Mouse (Mus musculus): ENCODE data around the gene Mgat4c. TPM values are rescaled to one million over a fixed set of nuclear protein-coding genes. Genes with fewer than 3 reads are reported as not detected.

Gene Mgat4c
- 0.05 TPM in 1 of 2 replicates, not detected in the other for polyA plus RNA-seq (2016; fragmentation: Nextera tagmentation; extraction: Ambion mirVana)

DNA sequence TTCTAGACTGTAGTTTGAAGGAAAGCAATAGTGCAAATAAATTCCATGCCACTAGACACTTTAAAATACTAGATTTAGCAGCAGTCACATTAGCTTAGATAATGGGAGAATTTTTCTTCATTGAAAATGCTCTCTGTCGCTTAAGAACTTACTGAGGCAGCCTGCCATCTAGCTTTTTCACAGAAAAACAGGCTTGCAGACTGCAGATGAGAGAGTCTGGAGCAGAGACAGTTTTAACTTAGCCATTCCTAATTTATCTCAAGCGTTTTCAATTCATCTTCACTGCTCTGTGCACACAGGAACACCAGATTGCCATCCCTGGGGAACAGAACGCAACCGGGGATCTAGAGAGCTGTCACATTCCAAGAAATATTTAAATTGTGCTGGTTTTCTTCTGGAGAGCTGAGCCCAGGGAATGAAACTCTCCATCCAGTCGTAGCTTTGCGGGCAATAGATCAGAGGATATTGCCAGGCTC, at the start of gene Mgat4c:
TSS of gene Mgat4c (plus strand) at position 51 of the 476 bp plus-strand sequence.
- DNase-seq (ENCODE audit: low spot score): no peak
- 73% methylated on average over 6 of the region's 6 CpGs for WGBS
- Histone ChIP-seq H3K36me3 (no peaks in the 10 kb centered on the region), H3K27ac (no peak within 1 kb of the TSS), H3K9me3 (no peaks in the 10 kb centered on the region), H3K4me1 (no peaks in the 10 kb centered on the region), H3K27me3 (ENCODE audit: insufficient read depth, poor library complexity, severe bottlenecking) (no peaks in the 10 kb centered on the region), H3K4me3 (no peak within 1 kb of the TSS)

DNA sequence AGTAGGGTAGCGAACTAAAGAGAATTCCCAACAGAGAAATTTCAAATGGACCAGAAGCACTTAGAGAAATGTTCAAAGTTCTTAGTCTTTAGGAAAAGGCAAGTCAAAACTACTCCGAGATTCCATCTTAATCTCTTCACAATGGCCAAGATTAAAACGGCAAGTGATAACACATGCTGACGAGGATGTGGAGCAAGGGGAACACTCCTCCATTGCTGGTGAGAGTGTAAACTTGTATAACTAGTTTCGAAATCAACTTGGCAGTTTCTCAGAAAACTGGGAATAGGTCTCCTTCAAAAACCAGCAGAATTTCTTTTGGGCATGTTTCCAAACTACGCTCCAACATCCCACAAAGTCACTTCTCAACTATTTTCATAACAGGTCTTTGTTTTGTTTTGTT, 46.0 kb upstream of the Mgat4c start:
- no peak overlapping the region for H3K4me3 ChIP-seq
- H3K36me3 ChIP-seq: no peaks in the 10 kb centered on the region
- no peaks in the 10 kb centered on the region for H3K27me3 ChIP-seq (ENCODE audit: insufficient read depth, poor library complexity, severe bottlenecking)
- no peak overlapping the region for H3K27ac ChIP-seq
- no peak for DNase-seq (ENCODE audit: low spot score)
- WGBS: 75% methylated on average over 6 of the region's 6 CpGs
- H3K9me3 ChIP-seq: no peaks in the 10 kb centered on the region
- H3K4me1 ChIP-seq: no peaks in the 10 kb centered on the region

DNA sequence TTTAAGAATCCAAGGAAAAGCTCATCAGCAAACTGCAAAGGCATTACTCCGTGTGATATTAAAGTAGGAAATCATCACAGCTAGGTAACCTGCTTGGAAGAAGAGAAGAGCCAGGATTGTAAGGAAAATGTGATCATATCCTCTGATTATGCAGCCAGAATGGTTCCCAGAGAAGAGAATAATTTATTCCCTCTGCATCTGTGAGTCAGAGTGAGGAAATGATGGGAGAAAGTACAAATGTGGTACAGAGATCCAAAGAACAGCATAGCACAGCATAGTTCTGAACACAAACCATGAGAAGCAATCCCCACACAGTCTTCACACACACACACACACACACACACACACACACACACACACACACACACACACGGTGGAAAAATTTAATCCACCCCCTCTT, 40.2 kb upstream of the Mgat4c start:
- Histone ChIP-seq H3K4me3 (no peak overlapping the region), H3K4me1 (no peaks in the 10 kb centered on the region), H3K27me3 (ENCODE audit: insufficient read depth, poor library complexity, severe bottlenecking) (no peaks in the 10 kb centered on the region), H3K9me3 (no peaks in the 10 kb centered on the region), H3K36me3 (no peaks in the 10 kb centered on the region), H3K27ac (no peak overlapping the region)
- WGBS: 68% methylated on average over 2 of the region's 2 CpGs
- DNase-seq (ENCODE audit: low spot score): no peak

DNA sequence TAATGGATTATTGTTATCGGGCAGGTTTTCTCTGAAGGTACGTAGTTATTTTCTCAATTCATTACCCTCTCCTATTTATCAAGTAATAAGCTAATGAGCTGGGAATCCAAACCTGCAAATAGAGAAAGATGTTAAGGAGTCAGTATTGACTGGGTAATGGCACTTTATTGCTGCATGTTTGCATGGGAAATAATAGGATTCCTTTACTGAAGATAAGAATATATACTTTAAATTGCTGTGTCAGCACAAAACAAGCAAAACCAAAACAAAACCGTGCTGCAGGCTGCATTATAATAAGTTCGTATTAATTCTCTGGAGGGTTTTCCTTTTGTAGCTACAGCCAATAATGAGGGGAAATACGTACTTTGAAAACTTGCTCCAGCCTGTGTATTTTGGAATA, 627 bp downstream of the Mgat4c start:
- no peaks in the 10 kb centered on the region for H3K9me3 ChIP-seq
- WGBS: 84% methylated on average over 5 of the region's 5 CpGs

DNA sequence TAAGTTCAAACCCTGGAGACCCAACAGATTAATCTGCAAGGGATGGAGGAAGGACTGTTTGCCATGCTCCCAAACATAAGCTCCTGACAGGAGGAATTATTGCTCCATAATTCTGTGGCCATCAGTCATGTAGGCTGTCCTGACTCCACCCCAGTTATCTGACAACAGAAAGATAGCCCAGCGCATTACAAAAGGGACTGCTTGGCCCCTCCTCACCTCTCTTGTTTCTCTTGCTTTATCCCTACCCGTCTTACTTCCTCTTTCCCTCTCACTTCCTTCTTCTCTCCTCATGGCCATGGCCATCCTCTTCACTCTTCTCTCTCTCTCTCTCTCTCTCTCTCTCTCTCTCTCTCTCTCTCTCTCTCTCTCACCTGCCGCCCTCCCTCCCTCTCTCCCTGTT, 80.5 kb downstream of the Mgat4c start:
- Histone ChIP-seq H3K4me1 (no peaks in the 10 kb centered on the region), H3K9me3 (no peaks in the 10 kb centered on the region), H3K27me3 (ENCODE audit: insufficient read depth, poor library complexity, severe bottlenecking) (no peaks in the 10 kb centered on the region), H3K36me3 (no peaks in the 10 kb centered on the region), H3K27ac (no peak overlapping the region), H3K4me3 (no peak overlapping the region)
- DNase-seq (ENCODE audit: low spot score): no peak
- WGBS: 78% methylated on average over 3 of the region's 3 CpGs

More for the DNA sequence above, 627 bp downstream of the Mgat4c start:
- no peak for DNase-seq (ENCODE audit: low spot score)
- Histone ChIP-seq H3K27me3 (ENCODE audit: insufficient read depth, poor library complexity, severe bottlenecking) (no peaks in the 10 kb centered on the region), H3K4me1 (no peaks in the 10 kb centered on the region), H3K36me3 (no peaks in the 10 kb centered on the region), H3K4me3 (no peak overlapping the region), H3K27ac (no peak overlapping the region)

DNA sequence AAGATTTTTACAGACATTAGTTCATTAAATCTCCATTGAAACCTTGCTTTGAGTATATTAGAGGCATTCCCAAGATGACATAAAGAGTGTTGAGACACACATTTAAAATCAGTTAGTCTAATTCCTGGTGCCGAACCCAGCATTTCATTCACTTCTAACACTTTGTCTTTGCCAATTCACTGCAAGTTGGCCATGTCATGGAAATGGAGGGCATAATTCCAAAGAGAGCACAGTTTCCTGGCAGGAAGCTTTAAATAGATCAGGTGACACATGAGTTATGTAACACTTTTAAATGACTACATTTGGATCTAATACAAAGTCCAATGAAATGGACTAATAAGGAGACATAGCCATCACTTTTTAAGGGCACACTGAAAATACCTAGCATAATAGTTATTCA, 89.4 kb downstream of the Mgat4c start:
- no peaks in the 10 kb centered on the region for H3K36me3 ChIP-seq
- no peaks in the 10 kb centered on the region for H3K9me3 ChIP-seq
- no peaks in the 10 kb centered on the region for H3K4me1 ChIP-seq
- H3K27ac ChIP-seq: no peak overlapping the region
- no peaks in the 10 kb centered on the region for H3K27me3 ChIP-seq (ENCODE audit: insufficient read depth, poor library complexity, severe bottlenecking)
- no peak overlapping the region for H3K4me3 ChIP-seq
- DNase-seq (ENCODE audit: low spot score): no peak
- 91% methylated on average over 1 of the region's 1 CpGs for WGBS

DNA sequence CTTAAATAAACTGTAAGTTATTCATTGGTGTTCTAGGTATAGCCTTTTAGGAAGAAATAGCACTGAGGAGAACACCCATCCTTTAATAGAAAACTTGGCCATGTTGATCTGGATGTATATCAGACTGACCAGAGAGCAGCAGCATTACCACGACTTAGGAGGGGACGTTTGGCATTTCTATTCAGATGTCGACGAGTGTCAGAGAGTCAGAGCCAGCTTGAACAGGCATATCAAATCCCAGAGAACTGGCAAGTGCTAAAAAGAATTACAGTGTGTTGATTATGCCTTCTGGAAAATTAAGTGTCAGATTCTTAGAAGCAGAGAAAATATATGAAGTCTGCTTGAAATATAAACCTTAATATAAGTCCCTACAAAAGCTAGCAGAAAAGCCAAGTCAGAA, 89.9 kb downstream of the Mgat4c start:
- H3K27me3 ChIP-seq (ENCODE audit: insufficient read depth, poor library complexity, severe bottlenecking): no peaks in the 10 kb centered on the region
- H3K36me3 ChIP-seq: no peaks in the 10 kb centered on the region
- H3K4me3 ChIP-seq: no peak overlapping the region
- no peak overlapping the region for H3K27ac ChIP-seq
- no peak for DNase-seq (ENCODE audit: low spot score)
- no peaks in the 10 kb centered on the region for H3K9me3 ChIP-seq
- H3K4me1 ChIP-seq: no peaks in the 10 kb centered on the region
- WGBS: 70% methylated on average over 4 of the region's 4 CpGs

DNA sequence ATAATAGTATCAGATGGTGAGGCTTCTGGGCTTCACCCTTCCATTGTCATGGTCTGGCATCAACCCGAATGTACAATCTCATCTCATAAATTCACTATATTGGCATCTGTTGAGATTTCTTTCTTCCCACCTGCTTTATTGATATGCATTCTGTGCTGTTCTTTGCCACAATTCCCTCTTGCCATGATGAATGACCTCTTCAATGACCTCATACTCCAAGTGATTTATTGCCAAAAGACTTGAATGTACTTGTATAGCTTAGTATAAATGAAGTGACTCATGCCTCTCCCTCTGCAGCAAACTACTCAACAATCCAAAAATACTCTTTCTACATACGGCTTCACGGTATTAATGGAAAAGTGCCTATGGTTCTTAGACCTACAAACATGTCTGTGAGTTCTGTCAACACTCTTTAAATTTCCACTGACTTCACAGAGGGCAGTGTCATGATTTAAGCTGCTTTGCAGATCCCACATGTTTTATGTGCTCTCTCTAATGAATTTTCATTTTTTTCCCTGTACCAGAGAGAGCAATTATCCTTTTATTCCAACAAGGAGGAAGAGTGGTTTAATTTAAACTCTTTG, 102.0 kb downstream of the Mgat4c start:
- Histone ChIP-seq H3K9me3 (no peaks in the 10 kb centered on the region), H3K4me1 (no peaks in the 10 kb centered on the region), H3K4me3 (no peak overlapping the region), H3K36me3 (no peaks in the 10 kb centered on the region), H3K27ac (no peak overlapping the region), H3K27me3 (ENCODE audit: insufficient read depth, poor library complexity, severe bottlenecking) (no peaks in the 10 kb centered on the region)
- DNase-seq (ENCODE audit: low spot score): no peak
- 76% methylated on average over 3 of the region's 3 CpGs for WGBS

DNA sequence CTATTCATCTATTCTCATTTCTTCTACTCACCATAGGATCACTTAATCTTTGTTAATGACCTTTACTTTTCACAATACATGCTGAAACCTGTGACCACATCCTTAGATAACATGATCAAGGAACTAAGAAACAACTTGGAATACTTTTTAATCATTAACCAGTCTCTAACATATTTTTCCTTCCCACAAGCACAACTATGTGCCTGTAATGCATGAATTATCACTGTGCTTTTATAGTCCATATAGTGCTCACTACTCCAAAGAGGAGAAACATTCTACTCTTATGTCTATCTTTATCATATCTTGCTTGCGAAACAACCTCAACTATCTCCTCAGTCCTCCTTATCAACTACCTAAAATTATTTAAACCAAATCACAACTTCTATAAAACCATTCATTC, 114.2 kb downstream of the Mgat4c start:
- H3K27ac ChIP-seq: no peak overlapping the region
- DNase-seq (ENCODE audit: low spot score): no peak
- no peak overlapping the region for H3K4me3 ChIP-seq
- no peaks in the 10 kb centered on the region for H3K4me1 ChIP-seq
- H3K9me3 ChIP-seq: no peaks in the 10 kb centered on the region
- 82% methylated on average over 1 of the region's 1 CpGs for WGBS
- no peaks in the 10 kb centered on the region for H3K36me3 ChIP-seq
- H3K27me3 ChIP-seq (ENCODE audit: insufficient read depth, poor library complexity, severe bottlenecking): no peaks in the 10 kb centered on the region

DNA sequence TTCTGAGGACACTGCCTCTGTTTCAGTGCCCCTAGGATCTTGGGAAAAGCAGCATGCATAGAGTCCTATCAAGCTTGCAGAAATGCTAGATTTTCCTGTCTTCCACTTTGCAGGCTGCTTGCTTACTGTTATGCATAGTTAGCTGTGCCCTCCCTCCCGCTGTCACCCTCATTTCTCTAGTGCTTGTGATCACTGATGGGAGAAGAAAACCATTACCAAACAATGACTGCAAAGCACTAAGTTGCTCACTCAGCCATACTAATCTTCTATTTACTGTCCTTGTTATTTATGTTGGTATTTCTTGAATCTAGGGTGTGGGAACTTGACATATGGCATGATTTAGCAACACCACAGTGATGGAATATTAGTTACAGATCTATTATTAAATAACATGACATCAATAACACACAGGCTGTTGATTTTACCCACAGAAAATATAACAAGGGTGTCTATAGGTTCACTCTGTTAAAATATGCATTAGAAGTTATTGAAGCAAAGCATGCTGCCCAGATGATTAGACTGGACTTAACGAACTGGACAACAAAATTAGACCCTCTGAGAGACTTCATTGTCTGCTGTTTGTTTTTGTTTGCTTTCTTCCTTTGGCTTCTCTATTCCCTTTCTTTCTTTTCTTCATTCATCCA, 117.7 kb downstream of the Mgat4c start:
- Histone ChIP-seq H3K9me3 (no peaks in the 10 kb centered on the region), H3K27ac (no peak overlapping the region), H3K4me3 (no peak overlapping the region), H3K27me3 (ENCODE audit: insufficient read depth, poor library complexity, severe bottlenecking) (no peaks in the 10 kb centered on the region), H3K36me3 (no peaks in the 10 kb centered on the region), H3K4me1 (no peaks in the 10 kb centered on the region)
- 63% methylated on average over 2 of the region's 2 CpGs for WGBS
- DNase-seq (ENCODE audit: low spot score): no peak

DNA sequence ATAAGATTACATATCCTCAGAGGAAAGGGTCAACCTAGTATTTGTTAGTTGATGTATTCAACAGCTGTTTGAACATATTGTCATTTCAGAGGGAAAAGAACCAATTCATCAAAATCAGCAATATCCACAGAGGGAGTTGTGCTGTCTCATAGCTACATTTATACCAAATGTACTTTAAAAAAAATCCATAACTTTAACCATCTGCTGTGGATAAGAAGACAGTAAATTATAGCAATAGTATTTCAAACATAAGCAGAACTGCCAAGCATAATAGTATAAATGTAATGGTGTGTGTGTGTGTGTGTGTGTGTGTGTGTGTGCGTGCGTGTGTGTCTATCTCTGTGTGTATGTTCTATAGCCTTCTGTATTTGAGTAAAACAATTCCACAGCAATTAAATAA, 127.5 kb downstream of the Mgat4c start:
- no peaks in the 10 kb centered on the region for H3K9me3 ChIP-seq
- H3K4me3 ChIP-seq: no peak overlapping the region
- H3K27ac ChIP-seq: no peak overlapping the region
- 89% methylated on average over 2 of the region's 2 CpGs for WGBS
- DNase-seq (ENCODE audit: low spot score): no peak
- no peaks in the 10 kb centered on the region for H3K36me3 ChIP-seq
- H3K27me3 ChIP-seq (ENCODE audit: insufficient read depth, poor library complexity, severe bottlenecking): no peaks in the 10 kb centered on the region
- H3K4me1 ChIP-seq: no peaks in the 10 kb centered on the region

DNA sequence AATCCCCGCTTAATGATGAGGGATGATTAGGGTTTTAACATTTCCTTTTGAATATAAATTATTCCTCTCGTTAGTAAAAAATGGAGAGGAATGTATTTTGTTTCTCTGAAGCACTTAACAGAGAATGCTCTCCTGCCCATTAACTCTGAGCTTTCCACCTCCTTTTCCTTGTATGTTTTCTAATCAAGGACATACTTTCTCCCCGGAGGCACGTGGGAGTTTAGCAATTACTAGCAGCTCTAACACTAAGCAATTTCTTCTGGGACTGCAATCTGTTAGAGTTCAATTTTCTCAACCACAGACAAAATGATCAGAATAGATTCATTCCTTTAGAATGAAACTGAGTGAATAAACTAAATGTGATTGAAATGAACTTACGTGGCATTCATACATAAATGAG, 135.6 kb downstream of the Mgat4c start:
- H3K9me3 ChIP-seq: no peaks in the 10 kb centered on the region
- H3K4me1 ChIP-seq: no peaks in the 10 kb centered on the region
- H3K27me3 ChIP-seq (ENCODE audit: insufficient read depth, poor library complexity, severe bottlenecking): no peaks in the 10 kb centered on the region
- H3K4me3 ChIP-seq: no peak overlapping the region
- DNase-seq (ENCODE audit: low spot score): no peak
- H3K36me3 ChIP-seq: no peaks in the 10 kb centered on the region
- no peak overlapping the region for H3K27ac ChIP-seq
- 83% methylated on average over 5 of the region's 5 CpGs for WGBS

DNA sequence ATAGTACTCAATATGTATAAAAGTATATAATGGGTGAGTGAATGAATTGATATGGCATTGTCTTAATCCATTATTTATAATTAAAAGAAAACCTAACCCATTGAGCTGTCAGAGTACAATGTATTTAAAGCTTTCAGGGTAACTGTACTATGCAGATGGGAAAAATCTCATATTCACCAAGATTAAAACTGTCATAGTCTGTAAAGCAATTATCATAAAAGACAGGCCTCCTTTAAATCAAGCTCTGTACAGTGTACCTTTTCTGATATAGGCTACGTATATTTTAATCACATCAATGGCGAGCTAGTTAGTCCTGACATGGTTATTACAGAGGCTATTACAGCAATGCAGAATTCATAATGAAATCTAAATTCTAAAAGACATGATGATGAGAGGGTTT, 146.7 kb downstream of the Mgat4c start:
- Histone ChIP-seq H3K27me3 (ENCODE audit: insufficient read depth, poor library complexity, severe bottlenecking) (no peaks in the 10 kb centered on the region), H3K9me3 (no peaks in the 10 kb centered on the region), H3K4me1 (no peaks in the 10 kb centered on the region), H3K27ac (no peak overlapping the region), H3K36me3 (no peaks in the 10 kb centered on the region), H3K4me3 (no peak overlapping the region)
- WGBS: 90% methylated on average over 2 of the region's 2 CpGs
- no peak for DNase-seq (ENCODE audit: low spot score)

DNA sequence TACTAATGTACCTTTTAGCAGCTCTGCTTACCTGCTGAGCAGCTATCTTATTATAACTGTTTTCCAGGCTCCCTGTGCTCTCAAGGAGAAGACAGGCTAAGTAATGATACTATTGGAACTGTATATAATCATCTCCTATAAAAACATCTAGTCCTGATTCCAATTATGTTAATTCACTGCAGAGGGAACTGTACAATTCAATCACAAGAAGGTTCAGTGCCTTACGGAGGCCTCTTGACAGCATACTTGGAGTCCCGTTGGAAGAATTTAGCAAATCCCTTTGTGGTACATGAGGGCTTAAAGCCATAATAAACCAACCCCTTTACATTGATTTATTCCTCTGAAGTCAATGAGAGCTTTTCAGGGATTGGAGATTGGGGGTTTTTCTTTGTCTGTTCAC, 174.8 kb downstream of the Mgat4c start:
- WGBS: 83% methylated on average over 2 of the region's 2 CpGs
- H3K36me3 ChIP-seq: no peaks in the 10 kb centered on the region
- H3K9me3 ChIP-seq: no peaks in the 10 kb centered on the region
- H3K4me1 ChIP-seq: no peaks in the 10 kb centered on the region
- H3K27me3 ChIP-seq (ENCODE audit: insufficient read depth, poor library complexity, severe bottlenecking): no peaks in the 10 kb centered on the region
- H3K27ac ChIP-seq: no peak overlapping the region
- H3K4me3 ChIP-seq: no peak overlapping the region
- no peak for DNase-seq (ENCODE audit: low spot score)

Measured in heart, embryonic 10.5 days (tissue).